Mouse (Mus musculus) kidney, adult 2 months (tissue): ENCODE measurements at regions not wholly inside any gene's neighbourhood (a gene's known extent, or its start where the extent isn't known, plus 50 kb on each side); places are given as distances from the start of the nearest gene placed in this dataset.

Experiments used
- DNase-seq: peaks from one replicate; pipeline ENCODE4 v3.0.0; 2021
- H3K27ac ChIP-seq: fragments of 200-500 bp; 2 replicates; pipeline ENCODE4 v1.5.1; 2012; ENCODE audit warnings: low read depth, low read length, control low read depth, inconsistent platforms; ENCODE audit not compliant: insufficient read depth
- H3K27me3 ChIP-seq: fragments of 200-500 bp; replicated peaks from 2 replicates; pipeline ENCODE4 v1.6.1; 2012; ENCODE audit warnings: mild to moderate bottlenecking, moderate library complexity, low read length, inconsistent platforms; ENCODE audit not compliant: control insufficient read depth, insufficient read depth
- H3K36me3 ChIP-seq: fragments of 200-500 bp; 2 replicates; pipeline ENCODE4 v1.6.1; 2012; ENCODE audit warnings: mild to moderate bottlenecking, moderate library complexity, low read length, inconsistent platforms; ENCODE audit not compliant: control insufficient read depth, insufficient read depth
- H3K4me1 ChIP-seq: fragments of 200-500 bp; 2 replicates; pipeline ENCODE4 v1.6.1; 2011; ENCODE audit warnings: low read length; ENCODE audit not compliant: control insufficient read depth, insufficient read depth
- H3K4me3 ChIP-seq: fragments of 200-500 bp; 2 replicates; pipeline ENCODE4 v1.5.1; 2011; ENCODE audit warnings: mild to moderate bottlenecking, low read depth, low read length, control low read depth; ENCODE audit not compliant: insufficient read depth
- CTCF ChIP-seq: fragments of 200-500 bp; conservative IDR thresholded peaks from 2 replicates; pipeline ENCODE4 v1.5.1; 2011; ENCODE audit warnings: low read depth, mild to moderate bottlenecking, control low read depth, low read length, moderate library complexity, mixed read lengths; ENCODE audit not compliant: insufficient read depth, insufficient read length
- POLR2A ChIP-seq: fragments of 200-500 bp; IDR thresholded peaks from one replicate; pipeline ENCODE4 v1.6.1; 2011; ENCODE audit warnings: low read depth, low read length, control low read depth
- WGBS: fragments of 180-500 bp; shearing (Covaris S2); methylation state at CpG from one replicate; pipeline ENCODE4 v1.1.7; 2018; 5-methylcytosine and 5-hydroxymethylcytosine counted together

- peaks cover 6% of the 10 kb centered on the region; the same call in 1 of the 2 replicates for H3K4me1 ChIP-seq
- no peak overlapping the region for H3K4me3 ChIP-seq
- H3K27ac ChIP-seq = no peak overlapping the region
- no peaks in the 10 kb centered on the region for H3K27me3 ChIP-seq
- H3K36me3 ChIP-seq = no peaks in the 10 kb centered on the region
- peak; percentile 10 for DNase-seq
- 50% methylated on average over 2 of the region's 2 CpGs for WGBS
- TF ChIP-seq CTCF (no peak), POLR2A (no peak)
Measured at GRCm38 (mm10) chr9:47433185-47433584, 96.8 kb upstream of the Cadm1 start.

GRCm38 (mm10) chr9:47434091-47434490 lies 95.9 kb upstream of the Cadm1 start:
- Histone ChIP-seq H3K27me3 (no peaks in the 10 kb centered on the region), H3K27ac (no peak overlapping the region), H3K4me3 (no peak overlapping the region), H3K36me3 (no peaks in the 10 kb centered on the region), H3K4me1 (peaks cover 5% of the 10 kb centered on the region; the same call in 1 of the 2 replicates)
- 88% methylated on average over 2 of the region's 2 CpGs for WGBS
- DNase-seq = no peak
- TF ChIP-seq CTCF (no peak), POLR2A (no peak)

- TF ChIP-seq CTCF (no peak), POLR2A (no peak)
- Histone ChIP-seq H3K27ac (no peak overlapping the region), H3K36me3 (no peaks in the 10 kb centered on the region), H3K4me3 (no peak overlapping the region), H3K4me1 (no peaks in the 10 kb centered on the region), H3K27me3 (no peaks in the 10 kb centered on the region)
- DNase-seq = no peak
- WGBS = 90% methylated on average over 4 of the region's 4 CpGs
Measured at GRCm38 (mm10) chr9:47438976-47439375, 91.0 kb upstream of the Cadm1 start.

GRCm38 (mm10) chr9:47439506-47439905 lies 90.5 kb upstream of the Cadm1 start:
- no peaks in the 10 kb centered on the region for H3K36me3 ChIP-seq
- no peak overlapping the region for H3K4me3 ChIP-seq
- WGBS = 17% methylated on average over 11 of the region's 11 CpGs
- no peak for DNase-seq
- H3K27me3 ChIP-seq = no peaks in the 10 kb centered on the region
- H3K4me1 ChIP-seq = no peaks in the 10 kb centered on the region
- no peak overlapping the region for H3K27ac ChIP-seq
- no peak for TF ChIP-seq POLR2A
- no peak for TF ChIP-seq CTCF

- H3K36me3 ChIP-seq = no peaks in the 10 kb centered on the region
- no peak overlapping the region for H3K4me3 ChIP-seq
- no peaks in the 10 kb centered on the region for H3K27me3 ChIP-seq
- no peaks in the 10 kb centered on the region for H3K4me1 ChIP-seq
- H3K27ac ChIP-seq = no peak overlapping the region
- WGBS = 12% methylated on average over 6 of the region's 6 CpGs
- DNase-seq = no peak
- TF ChIP-seq POLR2A = no peak
- no peak for TF ChIP-seq CTCF
Measured at GRCm38 (mm10) chr9:47440128-47440527, 89.8 kb upstream of the Cadm1 start.

- 81% methylated on average over 8 of the region's 8 CpGs for WGBS
- H3K27ac ChIP-seq = no peak overlapping the region
- no peaks in the 10 kb centered on the region for H3K27me3 ChIP-seq
- no peaks in the 10 kb centered on the region for H3K4me1 ChIP-seq
- TF ChIP-seq POLR2A = no peak
- TF ChIP-seq CTCF = no peak
- DNase-seq = no peak
- no peaks in the 10 kb centered on the region for H3K36me3 ChIP-seq
- no peak overlapping the region for H3K4me3 ChIP-seq
Measured at GRCm38 (mm10) chr9:47441155-47441554, 88.8 kb upstream of the Cadm1 start.

GRCm38 (mm10) chr9:47444168-47444567 lies 85.8 kb upstream of the Cadm1 start:
- no peaks in the 10 kb centered on the region for H3K27me3 ChIP-seq
- TF ChIP-seq CTCF (no peak), POLR2A (no peak)
- H3K36me3 ChIP-seq = no peaks in the 10 kb centered on the region
- H3K4me3 ChIP-seq = no peak overlapping the region
- no peak overlapping the region for H3K27ac ChIP-seq
- DNase-seq = no peak
- H3K4me1 ChIP-seq = no peaks in the 10 kb centered on the region
- 86% methylated on average over 2 of the region's 2 CpGs for WGBS

GRCm38 (mm10) chr9:47444752-47445151 lies 85.2 kb upstream of the Cadm1 start:
- Histone ChIP-seq H3K27me3 (no peaks in the 10 kb centered on the region), H3K27ac (no peak overlapping the region), H3K4me3 (no peak overlapping the region), H3K36me3 (no peaks in the 10 kb centered on the region), H3K4me1 (no peaks in the 10 kb centered on the region)
- DNase-seq = no peak
- WGBS = 38% methylated on average over 1 of the region's 1 CpGs
- no peak for TF ChIP-seq CTCF
- TF ChIP-seq POLR2A = no peak
